Mouse (Mus musculus): ENCODE data around the gene Cav1.

Cav1 gene

DNA sequence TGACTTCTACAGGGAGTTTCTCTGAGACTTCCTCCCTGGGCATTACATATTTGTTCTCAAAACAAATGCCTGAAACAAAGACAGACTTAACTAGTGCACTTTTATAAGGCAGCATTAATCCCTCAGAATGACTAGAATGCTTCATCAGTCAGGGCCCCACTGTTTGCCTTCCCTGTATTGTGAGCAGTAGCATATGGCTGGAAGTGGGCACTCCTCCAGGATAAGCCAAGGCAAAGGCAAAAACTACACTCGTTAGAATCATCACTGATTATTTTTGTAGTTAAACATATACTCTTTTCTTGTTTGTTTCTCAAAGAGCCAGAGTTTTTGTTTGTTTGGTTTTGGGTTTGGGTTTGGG, 11.0 kb downstream of the Cav1 start:
- DNase-seq (ENCODE audit: low read depth, low spot score): no peak

DNA sequence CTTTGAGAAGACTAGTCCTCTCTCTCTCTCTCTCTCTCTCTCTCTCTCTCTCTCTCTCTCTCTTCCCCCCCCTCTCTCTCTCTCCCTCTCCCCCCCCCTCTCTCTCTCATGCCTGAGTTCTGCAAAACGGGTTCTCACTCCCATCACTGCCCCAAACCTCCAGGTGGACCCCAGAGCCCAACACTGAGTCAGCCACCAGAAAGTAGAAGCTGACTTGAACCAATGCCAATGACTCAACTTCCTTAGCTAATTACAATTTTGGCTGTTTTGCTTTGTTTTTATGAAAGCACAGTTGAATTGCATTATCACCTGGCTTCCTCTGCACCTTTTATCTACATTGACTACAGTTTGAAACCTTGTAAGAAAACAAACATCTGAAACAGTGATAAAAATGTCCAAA, 11.8 kb downstream of the Cav1 start:
- no peak for DNase-seq (ENCODE audit: low read depth, low spot score)

DNA sequence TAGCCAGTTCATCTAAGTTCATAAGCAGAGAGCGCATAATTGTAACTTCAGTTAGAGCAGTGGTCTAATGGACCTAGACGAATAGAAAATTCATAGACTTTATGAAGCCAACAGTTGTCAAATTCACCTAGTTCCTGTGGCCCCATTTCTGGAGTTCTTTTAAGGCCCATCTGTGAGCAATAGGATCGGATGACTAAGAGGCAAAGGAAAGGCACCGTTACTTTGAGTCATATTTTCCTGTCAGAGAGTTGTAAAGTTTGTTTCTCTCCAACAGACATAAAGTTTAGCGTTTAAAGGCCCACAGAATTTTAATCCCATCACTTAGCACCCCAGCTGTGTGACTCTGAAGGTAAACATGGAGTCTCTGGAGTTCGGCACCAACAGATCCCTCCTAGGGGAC, 15.8 kb downstream of the Cav1 start:
- DNase-seq (ENCODE audit: low read depth, low spot score): no peak

DNA sequence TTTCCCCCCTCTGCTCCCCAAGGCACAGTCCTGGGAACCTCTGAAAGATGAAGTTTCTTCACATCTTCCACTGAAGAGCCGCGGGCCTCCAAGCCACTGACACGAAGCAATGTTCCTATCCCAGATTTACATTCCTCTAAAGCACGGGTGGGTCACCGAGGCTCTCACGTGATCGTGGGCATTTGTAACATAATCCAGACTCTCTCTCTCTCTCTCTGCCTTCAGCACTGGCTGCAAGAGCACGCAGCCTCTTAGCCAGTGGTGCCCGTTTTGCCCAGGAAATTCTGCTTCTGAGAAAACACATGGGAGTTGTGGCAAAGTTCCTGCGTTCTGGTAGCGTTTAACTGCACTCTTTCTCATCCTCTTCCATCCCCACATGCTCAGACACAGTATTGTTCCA, 21.1 kb downstream of the Cav1 start:
- no peak for DNase-seq (ENCODE audit: low read depth, low spot score)

DNA sequence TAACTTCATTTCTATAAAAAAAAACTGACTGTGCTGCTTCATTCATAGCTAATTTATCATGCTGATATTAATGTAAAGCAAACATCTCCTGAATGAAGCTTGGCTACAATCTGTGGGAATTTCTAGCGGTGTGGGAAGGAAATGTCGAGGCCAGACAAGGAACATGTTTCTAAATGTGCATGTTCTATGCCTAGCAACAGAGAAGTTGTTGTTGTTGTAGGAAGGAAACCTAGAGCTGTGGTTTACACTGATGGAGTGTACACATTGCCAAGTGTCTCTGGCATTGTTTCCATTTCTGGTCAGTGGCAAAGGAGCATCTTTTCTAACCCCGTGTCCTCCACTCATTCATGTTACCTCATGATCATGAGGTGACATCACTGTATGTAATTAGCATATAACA, 23.7 kb downstream of the Cav1 start:
- no peak for DNase-seq (ENCODE audit: low read depth, low spot score)

DNA sequence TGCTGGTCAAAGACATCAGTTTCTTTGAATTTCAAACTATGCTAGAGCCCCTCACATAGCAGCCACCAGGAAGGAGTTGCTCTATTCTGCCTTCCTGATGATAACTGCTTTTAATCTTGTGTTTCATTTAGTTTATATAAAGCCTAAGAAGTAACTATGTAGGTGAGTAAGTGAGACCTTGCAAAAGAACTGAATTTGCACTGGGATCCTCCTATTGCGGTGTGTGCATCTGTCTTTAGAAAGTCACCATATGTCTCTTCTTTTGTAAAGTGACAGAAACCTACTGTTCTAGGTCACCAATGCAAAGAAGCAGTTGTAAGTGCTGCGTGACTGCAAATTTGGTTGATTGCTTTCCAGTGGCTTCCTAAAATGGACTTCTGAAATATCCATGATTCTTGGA, 31.6 kb downstream of the Cav1 start:
- peak; percentile 31 for DNase-seq (ENCODE audit: low read depth, low spot score)

DNA sequence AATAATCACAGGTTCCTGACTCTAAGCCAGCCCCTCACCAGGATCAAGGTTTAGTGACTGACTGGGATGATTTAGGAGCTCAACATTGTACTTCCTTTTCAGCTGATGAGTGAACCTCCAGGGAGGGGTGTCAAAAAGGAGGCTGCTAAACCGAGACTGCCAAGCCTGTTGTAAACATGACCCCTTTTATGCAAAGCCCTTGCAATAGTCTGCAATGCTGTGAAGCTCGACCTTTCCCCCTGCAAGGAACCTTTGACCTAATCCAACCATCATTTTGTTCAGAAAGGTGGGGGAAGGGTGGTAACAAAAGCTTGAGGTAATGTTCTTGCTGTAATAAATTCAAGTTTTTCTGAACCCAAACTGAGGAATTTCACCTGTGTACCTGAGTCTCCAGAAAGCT, 34.3 kb downstream of the Cav1 start:
- DNase-seq (ENCODE audit: low read depth, low spot score): no peak

DNA sequence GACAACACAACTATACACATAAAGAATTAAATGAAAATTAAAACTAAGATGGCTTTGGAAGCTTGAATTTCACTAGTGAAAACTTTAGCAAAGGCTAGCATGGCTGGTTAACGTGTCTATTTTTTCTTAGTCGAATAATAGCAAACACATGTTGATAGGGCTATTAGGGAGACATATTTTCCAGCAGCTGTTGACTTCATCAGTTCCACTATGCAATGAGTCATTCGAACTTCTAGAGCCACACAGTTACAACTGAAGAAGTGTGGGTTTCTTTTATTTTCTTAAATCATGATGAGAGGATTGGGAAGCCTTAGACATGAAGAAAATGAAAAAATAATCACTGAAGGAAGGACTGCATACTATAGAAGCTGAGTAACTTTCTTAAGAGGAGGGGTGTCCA, 41.9 kb downstream of the Cav1 start:
- no peak for DNase-seq (ENCODE audit: low read depth, low spot score)

DNA sequence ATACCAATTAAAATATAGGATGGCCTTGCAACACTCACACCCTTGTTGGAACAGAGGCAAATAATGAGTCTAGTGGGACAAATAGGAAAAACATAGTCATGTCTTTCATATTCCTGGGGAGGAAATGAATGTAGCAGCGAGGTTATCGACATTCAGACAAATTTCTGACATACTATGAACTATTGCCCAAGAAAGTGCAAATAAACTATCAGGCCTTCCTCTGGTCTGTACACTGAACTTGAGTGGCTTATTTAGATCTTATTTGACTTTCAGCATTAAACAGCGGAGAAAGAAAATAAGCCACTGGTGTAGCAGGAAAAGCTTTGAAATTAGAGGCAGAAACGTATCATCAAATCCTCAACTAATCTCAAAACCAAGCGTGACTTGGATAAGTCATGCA, 44.7 kb downstream of the Cav1 start:
- DNase-seq (ENCODE audit: low read depth, low spot score): no peak

DNA sequence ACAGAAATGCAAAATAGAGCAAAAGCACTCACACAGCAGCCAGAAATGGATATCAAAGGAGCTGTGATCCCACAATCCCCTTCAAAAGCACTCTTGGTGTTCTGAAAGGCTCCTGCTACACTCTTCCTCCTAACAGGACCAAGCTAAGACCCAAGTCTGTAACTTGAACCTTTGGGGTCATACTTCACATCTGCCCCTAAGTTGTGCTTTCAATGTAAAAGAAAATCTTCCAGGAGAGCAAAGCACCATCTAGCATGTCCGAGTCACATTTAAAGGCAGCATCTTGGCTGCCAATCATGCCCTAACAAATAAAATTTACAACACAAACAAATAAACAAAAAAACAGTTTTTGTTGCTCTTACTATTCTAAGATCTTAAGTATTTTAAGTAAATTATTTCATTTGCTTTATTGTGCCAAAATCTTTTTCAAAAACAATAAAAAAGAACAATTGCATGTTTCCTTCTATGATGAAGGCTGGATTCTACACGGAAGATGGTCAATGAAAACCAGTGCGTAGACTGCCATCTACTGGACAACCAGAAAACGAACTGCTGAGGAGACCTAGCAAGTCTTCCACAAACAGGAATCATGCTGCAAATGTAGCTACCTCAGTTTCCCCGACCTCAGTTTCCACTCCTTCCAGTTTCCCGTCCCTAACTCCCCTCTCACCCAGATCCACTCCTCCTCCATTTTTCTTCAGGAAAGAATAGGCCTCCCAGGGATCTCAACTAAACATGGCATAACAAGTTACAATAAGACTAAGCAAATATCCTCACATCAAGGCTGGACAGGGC, 53.0 kb downstream of the Cav1 start:
- DNase-seq (ENCODE audit: low read depth, low spot score): peak; percentile 42

DNA sequence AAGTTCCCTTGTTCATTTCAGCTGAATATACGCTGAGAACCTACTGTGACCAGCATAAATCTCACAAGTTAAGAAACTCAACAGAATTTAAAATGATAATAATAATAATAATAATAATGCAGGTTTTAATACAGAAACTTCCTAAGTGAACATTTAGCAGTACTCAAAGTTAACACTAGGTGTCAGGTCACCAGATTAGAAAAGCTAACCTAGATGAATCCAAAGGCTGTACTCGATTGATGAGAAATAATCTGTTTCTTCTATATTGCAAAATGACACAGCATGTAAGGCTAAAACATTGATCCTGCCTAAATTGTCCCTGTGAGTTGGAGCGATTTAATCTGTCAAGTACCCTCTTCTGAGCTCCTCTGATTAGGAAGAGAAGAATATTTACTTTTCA, 56.6 kb downstream of the Cav1 start:
- DNase-seq (ENCODE audit: low read depth, low spot score): no peak

DNA sequence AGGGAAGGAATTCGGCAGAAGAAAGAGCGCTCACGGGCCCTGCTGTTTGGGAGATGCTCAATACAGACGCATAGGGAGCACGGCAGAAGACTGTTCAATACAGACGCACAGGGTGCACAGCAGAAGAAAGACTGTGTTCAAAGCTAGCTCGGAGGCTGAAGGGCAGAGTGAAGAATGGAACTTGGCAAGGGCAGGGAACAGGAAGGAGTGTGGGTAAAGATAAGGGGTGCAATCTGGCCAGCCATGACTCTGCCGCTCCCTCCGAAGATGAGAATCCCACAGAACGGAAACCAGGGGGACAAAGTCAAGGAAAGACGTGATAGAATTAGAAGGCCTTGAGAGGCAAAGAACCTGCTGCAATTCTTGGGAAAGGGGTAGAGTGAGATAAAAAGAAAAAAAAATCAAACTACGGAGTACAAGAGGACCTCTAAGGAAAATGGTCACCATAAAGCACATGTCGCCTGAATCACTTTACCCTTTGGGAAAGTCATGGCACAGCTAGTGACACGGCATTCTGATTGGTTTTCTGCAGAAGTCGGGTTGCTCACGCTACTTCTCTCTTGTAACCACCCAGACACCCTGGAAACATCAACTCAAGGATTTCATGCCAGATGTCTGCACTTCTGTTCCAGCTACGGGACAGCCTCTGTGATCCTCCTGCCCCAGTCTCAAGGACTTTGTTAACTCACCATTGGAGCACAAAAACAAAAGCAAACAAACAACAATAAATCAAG, 57.5 kb downstream of the Cav1 start:
- DNase-seq (ENCODE audit: low read depth, low spot score): no peak

DNA sequence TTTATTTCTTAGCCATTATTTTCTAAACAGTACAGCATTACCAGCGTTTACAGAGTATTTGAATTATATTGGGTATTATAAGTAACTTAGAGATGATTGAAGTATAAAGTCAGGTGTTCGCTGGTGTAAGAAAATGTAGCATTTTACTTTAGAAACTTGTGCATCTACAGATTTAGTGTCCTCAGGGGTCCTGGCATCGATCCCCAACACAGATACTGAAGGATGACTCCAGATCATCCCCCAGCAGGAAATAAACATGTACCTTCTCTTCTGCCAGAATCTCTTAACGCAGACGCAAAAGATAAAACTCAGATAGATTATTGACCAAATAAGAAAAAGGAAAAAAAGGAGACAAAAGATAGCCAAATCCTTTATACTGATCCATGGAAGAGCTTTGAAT, 68.2 kb downstream of the Cav1 start:
- no peak for DNase-seq (ENCODE audit: low read depth, low spot score)

DNA sequence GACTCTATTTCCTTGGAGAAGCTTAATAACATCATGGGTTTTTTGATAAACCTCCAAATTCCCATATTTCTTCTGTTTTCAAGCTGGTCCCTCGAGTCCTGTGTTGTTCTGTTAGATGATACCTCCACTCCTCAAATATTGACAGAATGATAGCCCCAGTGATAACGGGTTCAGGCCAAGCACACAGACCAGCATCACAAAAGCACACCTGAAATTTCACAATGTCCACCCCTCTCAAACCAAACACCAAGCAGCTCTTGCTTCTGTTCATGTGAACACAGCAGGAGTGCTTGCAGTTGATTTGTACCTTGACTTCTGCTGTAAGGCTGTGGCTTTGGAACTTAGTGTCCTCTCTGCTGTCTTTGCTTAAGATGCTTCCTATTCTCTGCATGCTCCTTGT, 71.2 kb downstream of the Cav1 start:
- DNase-seq (ENCODE audit: low read depth, low spot score): no peak

DNA sequence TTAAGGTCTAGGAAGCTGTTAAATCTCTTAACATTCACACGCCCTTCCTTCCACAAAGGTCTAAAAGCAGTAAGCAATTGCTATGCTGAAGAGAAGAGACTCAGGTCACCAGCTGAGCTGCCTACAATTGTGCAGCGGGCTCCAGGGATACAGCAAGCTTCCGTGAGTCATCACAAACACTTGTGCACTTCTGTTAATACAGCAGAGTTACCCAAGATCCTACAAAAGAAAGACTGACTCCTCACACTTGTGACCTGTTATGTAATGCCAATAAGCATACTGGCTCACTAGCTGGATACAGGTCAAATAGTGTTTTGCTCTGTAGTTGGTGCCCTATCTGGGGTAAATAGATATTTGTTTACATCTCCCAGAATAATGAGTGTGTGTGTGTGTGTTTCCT, 74.0 kb downstream of the Cav1 start:
- DNase-seq (ENCODE audit: low read depth, low spot score): no peak

DNA sequence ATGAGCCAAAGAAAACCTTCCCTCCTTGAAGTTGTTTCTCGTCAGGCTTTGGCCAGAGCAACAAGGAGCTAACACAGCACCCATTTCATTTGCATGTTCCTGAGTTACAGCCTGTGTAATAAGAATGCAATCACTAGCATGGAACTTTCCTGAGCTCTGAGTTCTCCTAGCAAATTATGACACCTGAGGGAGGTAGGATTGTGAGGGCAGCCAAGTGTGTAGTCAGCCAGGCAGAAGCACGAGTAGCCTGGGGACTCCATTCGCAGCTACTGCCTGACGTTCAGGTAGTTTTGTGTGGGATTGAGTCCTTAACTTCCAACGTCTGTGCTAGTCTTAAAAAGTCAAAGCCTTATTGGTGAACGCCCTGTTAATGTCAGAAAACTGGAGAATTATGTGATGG, 75.6 kb downstream of the Cav1 start:
- no peak for DNase-seq (ENCODE audit: low read depth, low spot score)

DNA sequence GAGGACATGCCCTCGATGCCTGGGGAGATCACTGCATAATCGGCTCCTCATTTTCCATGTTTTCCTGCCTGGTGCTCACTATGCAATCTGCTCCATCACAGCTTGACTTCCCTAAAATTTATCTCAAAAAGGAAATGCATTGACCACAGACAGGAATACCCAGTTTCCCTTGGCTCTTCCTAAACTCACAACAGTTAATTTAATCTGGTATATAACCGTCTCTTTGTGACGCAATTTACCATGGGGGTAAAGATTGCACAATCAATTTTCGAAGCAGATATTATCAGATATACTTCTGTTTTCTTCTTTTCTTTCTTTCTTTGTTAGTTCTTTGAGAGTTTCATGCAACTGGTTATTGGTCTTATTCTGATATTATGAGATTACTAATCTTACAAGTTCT, 79.4 kb downstream of the Cav1 start:
- DNase-seq (ENCODE audit: low read depth, low spot score): no peak

DNA sequence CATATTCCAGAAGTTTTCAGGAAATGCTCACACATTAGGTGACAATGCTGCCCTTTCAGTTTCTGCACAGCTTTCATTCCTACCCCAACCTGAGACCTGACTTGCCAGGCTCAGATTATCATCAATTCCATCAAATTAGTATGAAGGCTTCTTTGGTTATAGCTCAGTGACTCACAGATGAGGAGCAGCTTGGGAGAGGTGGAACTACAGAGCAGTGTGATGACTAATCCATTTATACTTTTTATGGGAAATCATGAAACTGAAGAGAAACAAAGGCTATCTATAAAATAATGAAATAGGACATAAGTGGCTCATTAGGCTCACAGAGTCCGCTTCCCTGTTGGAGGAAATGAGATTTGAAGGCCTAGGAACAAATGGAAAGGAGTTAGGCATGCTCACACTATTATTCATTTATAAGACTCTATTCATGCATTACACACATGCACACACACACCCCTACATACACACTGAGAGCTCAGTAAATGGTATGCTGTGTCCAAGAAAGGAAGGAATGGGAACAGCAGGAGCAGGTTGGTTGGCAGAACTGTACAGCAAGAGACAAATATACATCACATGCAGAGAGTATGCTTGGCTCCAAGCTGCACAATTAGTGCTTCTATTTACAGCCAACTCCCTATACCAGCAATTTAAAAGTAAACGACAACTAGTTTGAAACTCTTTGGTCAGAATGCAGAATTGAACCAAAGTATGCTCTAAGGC, 82.0 kb downstream of the Cav1 start:
- DNase-seq (ENCODE audit: low read depth, low spot score): peak; percentile 43

Measured in telencephalon, adult 2 months (tissue).